Mouse (Mus musculus) C2C12 (cell line): ENCODE data around the gene Barx1. TPM values are rescaled to one million over a fixed set of nuclear protein-coding genes. Genes with fewer than 3 reads are reported as not detected.

ENCODE experiments used
- H3K27me3 ChIP-seq: one replicate; pipeline ENCODE4 v1.6.1; 2011; ENCODE audit not compliant: control insufficient read depth, insufficient read depth, insufficient read length
- H3K36me3 ChIP-seq: one replicate; pipeline ENCODE4 v1.6.1; 2011; ENCODE audit not compliant: control insufficient read depth, insufficient read depth
- H3K4me3 ChIP-seq: one replicate; pipeline ENCODE4 v1.5.1; 2011; ENCODE audit warnings: mild to moderate bottlenecking, control low read depth; ENCODE audit not compliant: poor library complexity, insufficient read depth, severe bottlenecking
- H3K79me2 ChIP-seq: one replicate; pipeline ENCODE4 v1.6.1; 2011; ENCODE audit not compliant: control insufficient read depth, insufficient read depth
- H3K79me3 ChIP-seq: one replicate; pipeline ENCODE4 v1.6.1; 2011; ENCODE audit warnings: low read depth, control low read depth
- H3ac ChIP-seq: one replicate; pipeline ENCODE3; 2011; ENCODE audit warnings: low read depth; ENCODE audit not compliant: control insufficient read depth, insufficient read length
- CEBPB ChIP-seq: IDR thresholded peaks from one replicate; pipeline ENCODE4 v1.6.1; 2011; ENCODE audit warnings: low read depth, mild to moderate bottlenecking, control low read depth, moderate library complexity
- CTCF ChIP-seq: IDR thresholded peaks from one replicate; pipeline ENCODE4 v1.5.1; 2011; ENCODE audit not compliant: control insufficient read depth, insufficient read depth, insufficient read length
- FOSL1 ChIP-seq: IDR thresholded peaks from one replicate; pipeline ENCODE4 v1.8.0; 2011; ENCODE audit warnings: mild to moderate bottlenecking, low read length; ENCODE audit not compliant: poor library complexity, insufficient read depth, severe bottlenecking
- MAX ChIP-seq: IDR thresholded peaks from one replicate; pipeline ENCODE4 v1.6.1; 2011; ENCODE audit warnings: mild to moderate bottlenecking, control low read depth
- MYOD1 ChIP-seq: IDR thresholded peaks from one replicate; pipeline ENCODE4 v1.6.1; 2011; ENCODE audit warnings: low read depth; ENCODE audit not compliant: control insufficient read depth, insufficient read length
- MYOG ChIP-seq: IDR thresholded peaks from one replicate; pipeline ENCODE4 v1.6.1; 2011; ENCODE audit not compliant: control insufficient read depth, insufficient read length; ENCODE audit errors: extremely low read depth
- USF1 ChIP-seq: IDR thresholded peaks from one replicate; pipeline ENCODE4 v1.6.1; 2011; ENCODE audit warnings: low read depth, mild to moderate bottlenecking, control low read depth, moderate library complexity
- long read RNA-seq, 2 experiments: library from polyadenylated mRNA; unstranded; transcript quantifications; one replicate each; pipeline ENCODE4 v2.0.0; 2019 to 2020
- polyA plus RNA-seq: library from polyadenylated mRNA; unstranded; fragments of >200 nt; fragmentation: generic; extraction: Trizol; gene quantifications from one replicate; pipeline ENCODE4 v1.2.1, GENCODE M21; 2012; ENCODE audit warnings: missing spikeins

Gene Barx1
- not detected for polyA plus RNA-seq
- long read RNA-seq, experiment 1, result 0 reads
- long read RNA-seq, experiment 2, result 0 reads

DNA sequence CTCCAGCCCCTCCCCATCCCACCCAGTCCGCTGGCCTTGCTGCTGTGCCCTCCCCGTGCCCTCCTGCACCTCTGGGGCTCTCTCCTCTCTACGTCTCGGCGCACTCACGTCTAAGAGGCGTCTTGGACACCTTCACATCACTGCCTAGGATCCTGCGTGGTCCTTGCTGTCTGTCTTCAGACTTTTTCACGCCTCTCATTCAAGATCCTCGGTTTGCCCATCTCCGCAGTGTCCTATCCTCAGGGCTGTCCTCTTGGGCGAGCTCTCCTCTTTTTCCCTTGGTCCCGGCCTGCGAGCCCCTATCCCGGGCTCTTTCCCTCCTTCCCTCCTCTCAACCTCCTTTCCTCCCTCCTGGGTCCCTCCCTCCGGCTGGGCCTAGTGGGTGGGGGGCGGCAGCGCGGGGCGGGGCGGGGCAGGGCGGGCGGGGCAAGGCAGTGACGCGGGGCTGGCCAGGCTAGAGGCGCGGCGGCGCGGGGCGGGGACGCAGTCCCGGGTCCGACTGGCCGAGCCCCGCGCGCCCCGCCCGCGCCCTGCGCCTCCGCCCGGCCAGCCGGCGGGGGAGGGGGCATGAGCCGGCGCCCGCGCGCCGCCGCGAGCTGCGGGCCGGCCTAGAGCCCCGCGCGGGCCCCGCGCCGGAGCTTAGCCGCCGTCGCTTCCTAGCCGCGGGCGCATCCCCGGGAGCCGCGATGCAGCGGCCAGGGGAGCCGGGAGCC is at the start of gene Barx1:
Barx1 (plus strand) TSS at position 568 of the 713 bp plus-strand sequence.
- Histone ChIP-seq H3K36me3 (no peaks in the 10 kb centered on the region), H3K4me3 (no peak within 1 kb of the TSS), H3K27me3 (peaks cover 92% of the 10 kb centered on the region), H3K79me2 (no peaks in the 10 kb centered on the region), H3K79me3 (no peaks in the 10 kb centered on the region), H3ac (no peak within 1 kb of the TSS)
- TF ChIP-seq MYOG (no peak), CTCF (no peak), USF1 (no peak), MAX (no peak), CEBPB (no peak), MYOD1 (no peak), FOSL1 (no peak)

DNA sequence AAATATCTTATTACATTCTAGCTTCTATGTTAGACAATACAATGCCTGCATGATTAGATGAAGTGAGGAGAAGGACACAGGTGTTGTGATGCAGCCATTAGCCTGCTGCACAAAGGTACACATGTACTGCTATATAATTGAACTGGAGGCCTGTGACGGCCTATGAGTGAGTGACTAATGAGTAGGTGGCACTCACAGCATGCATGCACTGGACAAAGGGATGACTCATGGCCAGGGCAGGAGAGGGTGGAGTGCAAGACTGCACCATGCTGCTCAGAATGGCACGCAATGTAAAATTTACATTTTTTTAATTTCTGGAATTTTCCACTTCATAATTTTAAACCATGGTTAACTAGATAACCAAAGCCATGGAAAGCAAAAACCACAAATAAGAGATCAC is 48.3 kb upstream of the Barx1 start:
- peaks cover 5% of the 10 kb centered on the region for H3K79me2 ChIP-seq
- H3K27me3 ChIP-seq, result no peaks in the 10 kb centered on the region
- no peak overlapping the region for H3K4me3 ChIP-seq
- no peak overlapping the region for H3ac ChIP-seq
- peak; percentile 38 for TF ChIP-seq MAX
- TF ChIP-seq USF1, result no peak
- TF ChIP-seq FOSL1, result peak; percentile 38
- no peaks in the 10 kb centered on the region for H3K36me3 ChIP-seq
- no peaks in the 10 kb centered on the region for H3K79me3 ChIP-seq

DNA sequence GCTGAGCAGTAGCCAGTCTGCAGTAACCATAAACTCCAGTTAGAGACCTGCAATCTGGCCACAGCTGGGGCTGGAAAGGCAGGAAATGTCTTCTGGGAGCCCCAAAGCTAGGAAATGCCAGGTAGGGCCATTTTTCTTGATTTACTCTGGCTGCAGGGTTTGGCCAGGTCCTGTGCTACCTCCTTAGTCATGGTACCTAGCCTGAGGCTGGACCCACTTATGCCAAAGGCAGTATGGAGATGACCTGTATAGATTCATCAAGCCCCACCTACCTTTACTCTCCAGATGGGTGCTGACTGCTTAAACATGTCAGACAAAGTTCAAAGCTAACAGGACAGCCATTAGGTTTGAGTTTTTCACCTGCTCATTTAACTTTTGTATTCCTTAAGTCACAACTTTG is 45.0 kb upstream of the Barx1 start:
- Histone ChIP-seq H3K4me3 (no peak overlapping the region), H3K79me3 (no peaks in the 10 kb centered on the region), H3K79me2 (peaks cover 5% of the 10 kb centered on the region), H3ac (no peak overlapping the region), H3K36me3 (no peaks in the 10 kb centered on the region), H3K27me3 (no peaks in the 10 kb centered on the region)
- no peak for TF ChIP-seq FOSL1
- no peak for TF ChIP-seq CEBPB
- no peak for TF ChIP-seq USF1

DNA sequence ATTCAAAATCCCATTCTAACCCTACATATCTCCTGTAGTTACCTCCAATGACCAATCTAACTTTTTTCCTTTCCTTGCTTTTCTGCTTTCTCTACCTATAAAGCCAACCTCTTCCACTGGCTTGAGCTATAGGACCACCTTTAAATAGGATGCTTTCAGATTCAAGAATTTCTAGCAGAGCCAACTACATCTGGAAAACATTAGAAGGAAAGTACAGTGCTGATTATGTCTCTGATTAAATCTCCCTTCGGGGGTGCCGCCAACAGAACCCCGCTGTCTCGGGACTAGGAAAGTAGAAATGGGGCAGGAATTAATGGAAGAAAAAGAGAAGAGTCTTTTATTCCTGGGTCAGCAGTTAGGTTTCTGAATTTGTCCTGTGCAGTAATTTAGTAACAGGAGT is 43.9 kb upstream of the Barx1 start:
- Histone ChIP-seq H3K79me3 (peaks cover 2% of the 10 kb centered on the region), H3ac (no peak overlapping the region), H3K79me2 (peaks cover 5% of the 10 kb centered on the region), H3K4me3 (no peak overlapping the region), H3K27me3 (no peaks in the 10 kb centered on the region), H3K36me3 (no peaks in the 10 kb centered on the region)
- no peak for TF ChIP-seq MYOD1
- no peak for TF ChIP-seq USF1

DNA sequence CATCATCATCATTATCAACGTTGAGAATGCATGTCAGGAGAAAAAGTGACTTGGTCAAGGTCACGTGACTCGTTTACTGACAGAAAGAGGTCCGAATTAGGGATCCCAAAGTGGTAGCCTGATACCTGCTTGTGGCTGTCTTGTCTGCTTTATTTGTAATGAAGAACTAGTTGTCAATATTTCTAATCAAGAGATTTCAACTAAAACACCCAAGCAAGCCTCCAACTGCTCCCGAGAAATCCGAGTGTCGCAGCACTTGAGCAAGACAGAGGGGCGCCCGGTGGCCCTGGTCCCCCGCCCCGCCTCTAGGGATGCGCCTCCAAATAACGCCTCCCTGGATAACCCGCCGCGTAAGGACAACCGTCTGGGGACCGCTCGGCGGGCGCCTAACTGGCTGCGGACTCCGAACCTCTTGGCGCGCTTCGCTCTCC is 37.8 kb upstream of the Barx1 start:
- H3K4me3 ChIP-seq, result peak overlapping the region; percentile 40
- TF ChIP-seq USF1 (peak; percentile 92), MYOD1 (no peak)

DNA sequence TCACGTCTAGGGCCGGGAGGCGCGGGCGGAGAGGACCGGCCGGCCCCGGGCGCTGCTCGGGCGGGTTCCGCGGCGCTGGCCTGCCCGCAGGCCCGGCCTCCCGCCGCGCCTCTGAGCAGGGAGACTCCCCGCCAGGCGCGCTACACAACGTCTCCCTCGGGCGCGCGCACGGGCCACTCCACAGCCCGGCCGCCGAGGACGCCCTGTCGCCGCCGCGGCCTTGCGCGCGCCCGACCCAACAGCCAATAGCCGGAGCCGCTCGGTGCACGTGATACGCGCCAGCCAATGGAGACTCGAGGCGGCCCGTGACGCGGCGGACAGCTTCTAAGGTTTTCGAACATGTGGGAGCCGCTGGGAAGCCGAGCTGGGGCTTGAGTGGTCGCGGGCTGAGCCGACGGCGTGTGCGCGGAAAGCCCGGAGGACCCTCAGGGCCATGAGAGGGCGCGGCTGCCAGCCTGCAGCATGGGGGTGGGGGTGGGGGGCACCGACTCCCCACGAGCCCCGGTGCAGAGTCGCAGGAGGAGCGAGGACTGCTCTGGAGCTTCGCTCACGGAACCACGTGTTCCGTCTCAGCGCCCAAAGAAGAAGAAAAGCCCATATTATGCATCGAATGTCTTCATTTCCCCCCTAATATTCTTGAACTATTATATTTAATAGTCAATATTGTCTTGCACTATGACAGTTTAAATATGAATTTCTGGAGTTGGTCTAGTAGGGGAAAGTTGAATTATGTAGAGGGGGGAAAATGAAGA is 37.2 kb upstream of the Barx1 start, which contains the start of gene Ptpdc1:
Ptpdc1 (minus strand) TSS at position 232 of the 752 bp plus-strand sequence.
- TF ChIP-seq MYOD1 (no peak), FOSL1 (no peak), CTCF (no peak), CEBPB (no peak), USF1 (peak; percentile 88), MYOG (no peak), MAX (peak; percentile 90)
- no peaks in the 10 kb centered on the region for H3K36me3 ChIP-seq
- H3K4me3 ChIP-seq, result peak within 1 kb of the TSS; percentile 40
- H3K79me3 ChIP-seq, result peaks cover 2% of the 10 kb centered on the region
- no peaks in the 10 kb centered on the region for H3K79me2 ChIP-seq
- H3ac ChIP-seq, result peak within 1 kb of the TSS; percentile 83
- H3K27me3 ChIP-seq, result no peaks in the 10 kb centered on the region

More for the DNA sequence above, 37.8 kb upstream of the Barx1 start:
- H3ac ChIP-seq, result peak overlapping the region; percentile 83
- no peaks in the 10 kb centered on the region for H3K79me2 ChIP-seq
- peaks cover 2% of the 10 kb centered on the region for H3K79me3 ChIP-seq
- no peaks in the 10 kb centered on the region for H3K36me3 ChIP-seq
- no peaks in the 10 kb centered on the region for H3K27me3 ChIP-seq
